Mouse (Mus musculus) ES-Bruce4 (cell line): ENCODE measurements at regions not wholly inside any gene's neighbourhood (a gene's known extent, or its start where the extent isn't known, plus 50 kb on each side); places are given as distances from the start of the nearest gene placed in this dataset.

Experiments used
- H3K27ac ChIP-seq: 2 replicates; pipeline ENCODE4 v1.5.1; 2012; ENCODE audit warnings: low read length, inconsistent platforms; ENCODE audit not compliant: insufficient read depth
- H3K27me3 ChIP-seq: 2 replicates; pipeline ENCODE4 v1.6.1; 2012; ENCODE audit warnings: mild to moderate bottlenecking, low read length, inconsistent platforms; ENCODE audit not compliant: control insufficient read depth, poor library complexity, insufficient read depth, severe bottlenecking
- H3K36me3 ChIP-seq: 2 replicates; pipeline ENCODE4 v1.6.1; 2012; ENCODE audit warnings: inconsistent platforms, mild to moderate bottlenecking, low read length, moderate library complexity; ENCODE audit not compliant: control insufficient read depth, poor library complexity, insufficient read depth, severe bottlenecking
- H3K4me1 ChIP-seq: one replicate; pipeline ENCODE4 v1.8.1; 2011; ENCODE audit warnings: low read length; ENCODE audit not compliant: control insufficient read depth, insufficient read depth
- H3K4me3 ChIP-seq: 2 replicates; pipeline ENCODE4 v1.5.1; 2011; ENCODE audit warnings: low read depth, mild to moderate bottlenecking, low read length
- H3K9ac ChIP-seq: 2 replicates; pipeline ENCODE4 v1.6.1; 2012; ENCODE audit warnings: low read depth, mild to moderate bottlenecking, inconsistent platforms; ENCODE audit not compliant: poor library complexity, severe bottlenecking
- H3K9me3 ChIP-seq: replicated peaks from 2 replicates; pipeline ENCODE4 v1.6.1; 2012; ENCODE audit warnings: mild to moderate bottlenecking, low read length, inconsistent platforms; ENCODE audit not compliant: control insufficient read depth, poor library complexity, insufficient read depth, severe bottlenecking
- CTCF ChIP-seq: IDR thresholded peaks from one replicate; pipeline ENCODE4 v1.8.1; 2011; ENCODE audit warnings: low read depth, low read length
- EP300 ChIP-seq: IDR thresholded peaks from 2 replicates; pipeline ENCODE4 v1.6.1; 2011; ENCODE audit warnings: low read depth, low read length; ENCODE audit not compliant: insufficient read depth
- POLR2A ChIP-seq: IDR thresholded peaks from one replicate; pipeline ENCODE4 v1.8.1; 2011; ENCODE audit warnings: low read length; ENCODE audit not compliant: insufficient read depth

DNA sequence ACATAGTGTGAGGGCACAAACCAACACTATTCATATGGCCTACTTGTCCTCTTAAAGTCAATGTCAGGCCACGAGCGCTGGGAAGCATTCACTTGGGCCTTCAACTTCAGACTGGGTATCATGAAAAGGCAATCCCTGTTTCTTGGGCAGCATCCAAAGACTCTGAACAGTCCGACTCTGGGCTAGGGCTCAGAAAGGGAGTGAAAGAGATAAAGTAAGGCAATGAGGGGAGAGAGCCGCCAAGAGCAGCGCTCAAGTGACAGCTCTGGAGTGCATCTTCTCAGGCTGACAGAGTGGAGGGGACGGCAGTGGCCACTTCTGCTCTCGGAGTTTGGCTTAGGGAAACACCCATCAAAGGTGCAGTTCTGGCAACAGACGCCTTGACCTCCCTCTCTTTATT is 496.3 kb upstream of the Mki67 start:
- no peak overlapping the region for H3K9ac ChIP-seq
- H3K9me3 ChIP-seq = no peaks in the 10 kb centered on the region
- no peaks in the 10 kb centered on the region for H3K4me1 ChIP-seq
- no peak overlapping the region for H3K4me3 ChIP-seq
- H3K27me3 ChIP-seq = no peaks in the 10 kb centered on the region
- no peaks in the 10 kb centered on the region for H3K36me3 ChIP-seq
- no peak overlapping the region for H3K27ac ChIP-seq
- no peak for TF ChIP-seq POLR2A
- no peak for TF ChIP-seq CTCF
- TF ChIP-seq EP300 = no peak

DNA sequence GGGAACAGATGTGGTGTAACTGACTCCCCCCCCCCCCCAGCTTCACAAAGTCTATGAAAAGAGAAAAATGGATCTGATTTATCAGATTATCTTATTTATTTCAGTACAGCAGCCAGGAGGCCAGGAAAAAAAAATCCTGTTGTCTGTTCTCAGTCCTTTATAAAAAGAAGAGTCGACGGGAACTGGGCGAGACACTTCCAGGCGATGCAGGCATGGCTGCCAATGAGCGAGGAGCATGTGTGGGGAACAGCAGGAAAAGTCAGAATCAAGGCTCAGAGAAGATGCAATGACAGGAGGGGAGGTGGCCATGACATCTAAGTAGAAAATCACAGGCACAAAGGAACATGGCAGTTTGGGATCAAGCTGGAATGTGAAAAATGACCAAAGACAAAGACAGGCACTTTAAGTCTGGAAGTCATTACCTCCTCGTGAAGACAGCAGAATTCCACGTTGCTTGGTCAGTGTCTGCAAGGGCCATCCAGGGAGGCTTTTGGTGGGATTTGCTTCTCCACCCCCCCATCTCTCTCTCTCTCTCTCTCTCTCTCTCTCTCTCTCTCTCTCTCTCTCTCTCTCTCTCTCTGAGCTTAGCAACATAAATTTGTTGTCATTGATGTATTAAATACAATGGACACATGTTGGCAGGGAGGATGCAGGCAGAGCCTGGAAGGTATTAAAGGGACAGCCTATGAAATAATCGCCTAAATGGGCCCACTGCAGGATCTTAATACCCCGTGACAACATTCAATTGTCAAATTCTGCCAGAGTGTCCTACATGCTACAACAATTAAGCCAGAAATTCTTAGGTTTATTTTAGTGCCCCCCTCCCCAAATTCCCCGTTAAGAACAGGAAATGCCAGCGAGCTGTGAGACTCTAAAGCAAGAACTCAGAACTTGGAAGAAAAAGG is 497.1 kb upstream of the Mki67 start:
- Histone ChIP-seq H3K9me3 (no peaks in the 10 kb centered on the region), H3K27me3 (no peaks in the 10 kb centered on the region), H3K27ac (no peak overlapping the region), H3K36me3 (no peaks in the 10 kb centered on the region), H3K4me3 (no peak overlapping the region), H3K9ac (no peak overlapping the region), H3K4me1 (no peaks in the 10 kb centered on the region)
- no peak for TF ChIP-seq CTCF
- no peak for TF ChIP-seq EP300

DNA sequence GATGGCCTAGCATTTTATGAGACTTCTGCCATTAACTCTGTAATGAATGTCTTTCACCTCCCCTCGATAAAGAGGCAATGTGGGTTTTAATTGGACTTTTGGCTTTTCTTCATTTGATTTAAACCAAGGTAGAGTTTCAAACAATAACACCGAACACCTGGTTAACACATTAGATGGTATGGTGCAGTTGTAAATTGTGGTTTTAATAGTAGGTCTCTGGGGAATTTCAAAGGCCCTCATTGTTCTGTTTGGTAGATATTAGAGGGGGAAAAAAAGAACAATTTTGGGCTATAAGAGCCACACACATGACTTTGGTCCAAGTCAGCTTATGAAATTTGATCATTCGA is 497.8 kb upstream of the Mki67 start:
- no peaks in the 10 kb centered on the region for H3K4me1 ChIP-seq
- no peaks in the 10 kb centered on the region for H3K36me3 ChIP-seq
- no peak overlapping the region for H3K27ac ChIP-seq
- no peak overlapping the region for H3K4me3 ChIP-seq
- no peaks in the 10 kb centered on the region for H3K9me3 ChIP-seq
- TF ChIP-seq CTCF (no peak), EP300 (no peak), POLR2A (no peak)
- no peaks in the 10 kb centered on the region for H3K27me3 ChIP-seq
- no peak overlapping the region for H3K9ac ChIP-seq

DNA sequence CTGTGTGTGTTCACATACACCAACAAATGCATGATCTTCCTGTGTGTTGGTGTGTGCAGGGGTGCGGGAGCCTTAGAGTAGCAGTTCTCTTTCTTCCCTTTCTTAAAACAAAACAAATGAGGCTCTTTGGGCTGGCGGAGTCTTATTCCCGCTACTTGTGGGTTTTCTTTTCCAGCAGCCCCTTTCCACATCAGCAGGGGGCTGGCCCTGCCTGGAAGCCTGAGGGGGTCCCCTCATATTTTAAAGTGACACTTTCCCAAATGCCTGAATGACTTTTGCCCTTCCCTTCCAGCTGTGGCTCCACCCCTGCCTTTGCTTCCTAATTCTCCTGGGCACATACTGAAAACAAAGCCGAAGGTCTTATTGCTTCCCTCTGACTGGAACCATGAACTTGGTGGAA is 498.3 kb upstream of the Mki67 start:
- Histone ChIP-seq H3K4me3 (no peak overlapping the region), H3K9me3 (no peaks in the 10 kb centered on the region), H3K27ac (no peak overlapping the region), H3K36me3 (no peaks in the 10 kb centered on the region), H3K4me1 (no peaks in the 10 kb centered on the region), H3K27me3 (no peaks in the 10 kb centered on the region), H3K9ac (no peak overlapping the region)
- TF ChIP-seq POLR2A = no peak
- no peak for TF ChIP-seq CTCF
- no peak for TF ChIP-seq EP300

DNA sequence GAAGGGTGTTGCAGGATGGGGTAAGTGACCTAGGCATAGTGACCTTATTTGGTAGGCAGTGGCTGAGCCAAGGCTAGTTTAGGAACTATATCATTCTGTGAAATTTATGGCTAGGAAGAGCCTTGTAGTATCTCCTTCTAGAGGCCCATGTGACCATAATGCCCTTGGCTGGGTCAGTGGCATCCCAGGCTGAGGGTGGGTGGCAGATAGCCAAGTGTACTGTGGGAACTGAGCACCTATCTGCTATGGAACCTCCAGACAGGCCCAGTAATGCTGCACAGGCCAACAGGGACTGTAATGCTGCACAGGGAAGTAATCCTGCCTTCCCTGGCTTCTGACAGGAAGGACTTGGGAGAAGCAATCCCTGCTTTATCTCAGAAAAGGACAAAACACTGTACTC is 500.6 kb upstream of the Mki67 start:
- no peak overlapping the region for H3K27ac ChIP-seq
- no peak for TF ChIP-seq EP300
- TF ChIP-seq CTCF = no peak
- H3K9ac ChIP-seq = no peak overlapping the region
- H3K36me3 ChIP-seq = no peaks in the 10 kb centered on the region
- H3K4me1 ChIP-seq = peaks cover 2% of the 10 kb centered on the region
- H3K27me3 ChIP-seq = no peaks in the 10 kb centered on the region
- no peaks in the 10 kb centered on the region for H3K9me3 ChIP-seq
- no peak overlapping the region for H3K4me3 ChIP-seq

DNA sequence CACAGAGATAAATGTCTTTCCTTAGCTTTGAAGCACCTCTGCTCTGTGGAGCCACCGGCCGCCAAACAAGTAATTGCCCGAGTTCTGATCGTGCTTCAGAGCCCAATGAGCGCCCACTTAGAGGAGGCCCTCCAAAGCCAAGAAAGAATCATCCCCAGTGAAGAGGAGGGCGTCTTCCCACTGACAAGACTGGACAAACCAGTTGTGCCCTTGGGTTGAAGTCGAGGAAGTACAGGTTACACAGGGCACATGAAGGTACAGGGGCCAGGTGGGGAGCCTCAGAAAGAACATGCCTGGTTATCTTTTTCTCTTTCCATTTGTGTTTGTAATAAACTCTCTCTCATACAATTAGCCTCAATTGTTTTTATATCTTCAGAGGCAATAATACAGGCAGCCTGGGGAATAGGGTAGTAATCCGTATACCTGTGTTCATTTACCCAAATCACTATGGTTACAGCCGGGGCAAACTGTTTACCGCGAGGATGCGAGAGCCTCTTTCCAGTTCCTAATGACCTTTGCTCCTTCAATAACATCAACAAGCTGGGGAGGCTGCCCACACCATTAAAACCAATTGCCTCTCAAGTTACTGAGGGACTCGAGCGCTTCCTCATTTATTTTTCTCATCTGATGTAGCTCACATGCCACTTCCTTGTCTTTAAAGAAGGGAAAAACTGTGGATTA is 503.5 kb upstream of the Mki67 start:
- peaks cover 2% of the 10 kb centered on the region for H3K4me1 ChIP-seq
- no peak overlapping the region for H3K4me3 ChIP-seq
- no peaks in the 10 kb centered on the region for H3K9me3 ChIP-seq
- TF ChIP-seq POLR2A = no peak
- H3K36me3 ChIP-seq = no peaks in the 10 kb centered on the region
- no peak overlapping the region for H3K9ac ChIP-seq
- H3K27me3 ChIP-seq = no peaks in the 10 kb centered on the region
- no peak overlapping the region for H3K27ac ChIP-seq
